Mouse (Mus musculus) lung, postnatal 0 days (tissue): ENCODE measurements at regions not wholly inside any gene's neighbourhood (a gene's known extent, or its start where the extent isn't known, plus 50 kb on each side); places are given as distances from the start of the nearest gene placed in this dataset.
A peak's percentile ranks its signal among the peaks of the same experiment; 100 is the strongest.
"Not testable (repeated sequence)": the region's sequence is repeated elsewhere in the genome, so short reads cannot be mapped to it uniquely, and the experiment has no call there.

Source experiments
- CTCF ChIP-seq: IDR thresholded peaks from 2 replicates; pipeline ENCODE4 v1.5.1; 2016; ENCODE audit warnings: antibody characterized with exemption, mild to moderate bottlenecking
- EP300 ChIP-seq: IDR thresholded peaks from 2 replicates; pipeline ENCODE4 v1.6.1; 2016; ENCODE audit warnings: antibody characterized with exemption, mild to moderate bottlenecking, control low read depth

DNA sequence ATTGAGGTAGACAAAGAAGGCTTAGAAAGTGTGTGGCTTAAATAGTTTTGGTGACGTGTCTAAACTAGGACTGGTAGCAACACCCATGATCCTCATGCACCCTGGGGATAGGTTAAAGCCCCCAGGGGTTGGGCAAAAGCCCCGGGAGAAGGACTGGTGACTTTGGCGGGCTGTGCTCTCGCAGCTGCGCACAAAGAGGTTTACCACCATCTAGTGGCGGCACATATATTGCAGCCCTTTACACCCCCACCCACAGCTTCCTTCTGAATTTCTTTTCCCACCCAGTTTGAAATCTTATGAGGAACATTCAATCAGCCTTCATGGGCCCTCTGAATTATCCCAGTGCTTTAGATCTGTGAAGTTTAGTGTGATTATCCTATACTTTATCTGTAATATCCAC lies 130.9 kb upstream of the Zfp808 start:
- not testable (repeated sequence) for TF ChIP-seq EP300
- TF ChIP-seq CTCF, result peak; percentile 48
